Mouse (Mus musculus): ENCODE data around the gene Gm17662. TPM values are rescaled to one million over a fixed set of nuclear protein-coding genes. Genes with fewer than 3 reads are reported as not detected.

Gene Gm17662
- total and polyA plus RNA-seq, 2 experiments from 2014 or later: not detected

DNA sequence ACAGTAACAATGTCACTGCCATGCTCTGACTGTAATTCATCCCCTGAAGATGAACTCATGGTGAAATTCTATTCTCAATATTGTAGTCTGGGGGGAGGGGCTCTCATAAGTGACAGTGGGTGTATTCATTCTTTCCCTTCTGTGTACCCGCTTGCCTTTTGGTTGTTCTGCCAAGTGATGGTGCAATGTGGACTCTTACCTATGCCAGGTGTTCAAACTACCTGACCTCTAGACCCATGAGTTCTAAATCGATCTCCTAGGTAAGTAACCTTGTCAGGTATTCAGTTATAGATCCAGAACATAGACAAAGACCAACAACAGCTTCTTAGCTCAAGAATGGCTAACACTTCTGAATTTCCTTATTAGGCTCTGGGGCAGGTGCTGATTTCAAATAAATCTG is 18.8 kb upstream of the Gm17662 start:
- no peak for ATAC-seq (ENCODE audit: insufficient read depth, low read depth)
- no peaks in the 10 kb centered on the region for H3K4me1 ChIP-seq (ENCODE audit: control insufficient read depth, insufficient read depth)
- no peak for DNase-seq (ENCODE audit: low spot score)
- no peak for TF ChIP-seq CTCF (IDR thresholded peaks at IDR 0.05; ENCODE audit: low read depth)
- no peak for TF ChIP-seq EP300 (IDR thresholded peaks at IDR 0.05; ENCODE audit: low read depth)
- H3K4me3 ChIP-seq (ENCODE audit: low read depth, low read length): no peak overlapping the region
- H3K9ac ChIP-seq (replicated peaks; ENCODE audit: low read depth, low read length): no peak overlapping the region
- WGBS: 70% methylated on average over 2 of the region's 2 CpGs
- H3K27me3 ChIP-seq (ENCODE audit: control insufficient read depth, insufficient read depth, low read length): no peaks in the 10 kb centered on the region
- no peaks in the 10 kb centered on the region for H3K36me3 ChIP-seq (replicated peaks; ENCODE audit: control insufficient read depth, insufficient read depth, low read length)
- H3K27ac ChIP-seq (ENCODE audit: low read depth): no peak overlapping the region
- no peaks in the 10 kb centered on the region for H3K9me3 ChIP-seq (replicated peaks; ENCODE audit: control insufficient read depth, low read length)
- no peak overlapping the region for H3K4me2 ChIP-seq (ENCODE audit: low read depth, low read length)

DNA sequence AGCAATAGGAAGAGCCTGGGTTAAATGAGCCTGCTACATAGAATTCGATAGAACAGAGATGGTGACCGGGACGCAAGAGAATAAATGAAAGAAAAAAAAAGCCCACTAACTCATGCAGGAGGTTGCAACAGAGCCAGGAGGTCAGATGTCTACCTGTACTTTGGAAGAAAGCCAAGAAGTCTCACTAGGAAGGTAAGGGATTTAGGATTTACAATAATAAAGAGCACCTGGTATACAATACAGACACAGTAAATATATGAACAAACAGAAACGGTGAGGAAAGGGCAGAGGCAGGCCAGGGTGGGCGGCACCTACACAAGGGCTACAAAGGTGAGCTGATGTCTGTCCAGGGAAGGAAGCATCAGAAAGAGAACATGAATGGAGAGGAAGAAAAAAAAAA is 14.9 kb upstream of the Gm17662 start:
- 81% methylated on average over 5 of the region's 5 CpGs for WGBS
- TF ChIP-seq CTCF (IDR thresholded peaks at IDR 0.05; ENCODE audit: low read depth) (no peak), EP300 (IDR thresholded peaks at IDR 0.05; ENCODE audit: low read depth) (no peak)
- no peak for ATAC-seq (ENCODE audit: insufficient read depth, low read depth)

DNA sequence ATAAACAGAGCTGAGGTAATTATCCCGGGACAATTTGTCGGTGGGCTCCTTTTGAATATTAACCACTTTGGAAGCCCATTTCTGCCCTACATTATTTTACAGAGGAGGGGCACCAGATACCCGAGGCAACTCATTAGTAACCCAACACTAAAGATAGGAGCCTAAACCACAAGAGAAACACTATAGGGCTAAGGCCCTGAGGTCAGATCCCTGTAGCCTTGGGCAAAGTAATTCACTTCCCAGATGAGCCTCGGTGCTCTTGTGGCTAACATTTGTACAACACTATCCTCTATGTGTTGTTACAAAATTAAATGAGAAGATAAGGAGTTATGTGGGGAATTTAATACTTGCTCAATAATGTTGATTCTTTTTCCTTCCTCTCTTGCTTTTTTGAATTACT is 13.6 kb upstream of the Gm17662 start:
- Histone ChIP-seq H3K9ac (replicated peaks; ENCODE audit: low read depth, low read length) (no peak overlapping the region), H3K27ac (ENCODE audit: low read depth) (no peak overlapping the region), H3K9me3 (replicated peaks; ENCODE audit: control insufficient read depth, low read length) (no peaks in the 10 kb centered on the region), H3K36me3 (replicated peaks; ENCODE audit: control insufficient read depth, insufficient read depth, low read length) (no peaks in the 10 kb centered on the region), H3K4me1 (ENCODE audit: control insufficient read depth, insufficient read depth) (no peaks in the 10 kb centered on the region), H3K4me2 (ENCODE audit: low read depth, low read length) (no peak overlapping the region), H3K27me3 (ENCODE audit: control insufficient read depth, insufficient read depth, low read length) (no peaks in the 10 kb centered on the region), H3K4me3 (ENCODE audit: low read depth, low read length) (no peak overlapping the region)
- ATAC-seq (ENCODE audit: insufficient read depth, low read depth) (no peak), DNase-seq (ENCODE audit: low spot score) (no peak)
- TF ChIP-seq CTCF (IDR thresholded peaks at IDR 0.05; ENCODE audit: low read depth): no peak
- no peak for TF ChIP-seq EP300 (IDR thresholded peaks at IDR 0.05; ENCODE audit: low read depth)
- 69% methylated on average over 4 of the region's 4 CpGs for WGBS

More for the DNA sequence above, 14.9 kb upstream of the Gm17662 start:
- no peak for DNase-seq (ENCODE audit: low spot score)
- Histone ChIP-seq H3K9ac (replicated peaks; ENCODE audit: low read depth, low read length) (no peak overlapping the region), H3K27me3 (ENCODE audit: control insufficient read depth, insufficient read depth, low read length) (no peaks in the 10 kb centered on the region), H3K4me1 (ENCODE audit: control insufficient read depth, insufficient read depth) (no peaks in the 10 kb centered on the region), H3K27ac (ENCODE audit: low read depth) (no peak overlapping the region), H3K4me3 (ENCODE audit: low read depth, low read length) (no peak overlapping the region), H3K9me3 (replicated peaks; ENCODE audit: control insufficient read depth, low read length) (no peaks in the 10 kb centered on the region), H3K4me2 (ENCODE audit: low read depth, low read length) (no peak overlapping the region), H3K36me3 (replicated peaks; ENCODE audit: control insufficient read depth, insufficient read depth, low read length) (no peaks in the 10 kb centered on the region)

DNA sequence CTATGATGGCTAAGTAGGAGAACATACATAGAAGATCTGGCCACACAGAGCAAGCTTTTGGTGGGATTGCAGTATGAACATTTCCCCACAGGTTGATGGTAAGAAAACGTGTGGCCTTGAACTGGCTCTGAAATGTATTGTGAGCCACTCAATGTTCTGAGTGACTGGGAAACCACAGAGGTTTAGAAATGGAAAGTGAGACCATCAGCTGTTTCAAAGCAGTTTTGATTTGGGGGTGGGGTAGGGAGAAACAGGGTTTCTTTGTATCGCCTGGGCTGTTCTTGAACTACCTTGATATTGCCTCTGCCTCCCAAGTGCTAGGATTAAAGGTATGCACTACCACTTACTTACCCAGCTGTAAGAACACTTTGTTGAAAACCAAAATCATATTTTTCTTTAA is 1.9 kb upstream of the Gm17662 start:
- WGBS: 82% methylated on average over 2 of the region's 2 CpGs
- no peak for ATAC-seq (ENCODE audit: insufficient read depth, low read depth)
- H3K27ac ChIP-seq (ENCODE audit: low read depth): no peak overlapping the region
- no peak overlapping the region for H3K4me3 ChIP-seq (ENCODE audit: low read depth, low read length)
- H3K4me1 ChIP-seq (ENCODE audit: control insufficient read depth, insufficient read depth): no peaks in the 10 kb centered on the region
- H3K4me2 ChIP-seq (ENCODE audit: low read depth, low read length): no peak overlapping the region
- no peaks in the 10 kb centered on the region for H3K9me3 ChIP-seq (replicated peaks; ENCODE audit: control insufficient read depth, low read length)
- no peaks in the 10 kb centered on the region for H3K27me3 ChIP-seq (ENCODE audit: control insufficient read depth, insufficient read depth, low read length)
- TF ChIP-seq CTCF (IDR thresholded peaks at IDR 0.05; ENCODE audit: low read depth): no peak
- no peak for TF ChIP-seq EP300 (IDR thresholded peaks at IDR 0.05; ENCODE audit: low read depth)
- DNase-seq (ENCODE audit: low spot score): no peak
- H3K9ac ChIP-seq (replicated peaks; ENCODE audit: low read depth, low read length): no peak overlapping the region
- H3K36me3 ChIP-seq (replicated peaks; ENCODE audit: control insufficient read depth, insufficient read depth, low read length): no peaks in the 10 kb centered on the region

DNA sequence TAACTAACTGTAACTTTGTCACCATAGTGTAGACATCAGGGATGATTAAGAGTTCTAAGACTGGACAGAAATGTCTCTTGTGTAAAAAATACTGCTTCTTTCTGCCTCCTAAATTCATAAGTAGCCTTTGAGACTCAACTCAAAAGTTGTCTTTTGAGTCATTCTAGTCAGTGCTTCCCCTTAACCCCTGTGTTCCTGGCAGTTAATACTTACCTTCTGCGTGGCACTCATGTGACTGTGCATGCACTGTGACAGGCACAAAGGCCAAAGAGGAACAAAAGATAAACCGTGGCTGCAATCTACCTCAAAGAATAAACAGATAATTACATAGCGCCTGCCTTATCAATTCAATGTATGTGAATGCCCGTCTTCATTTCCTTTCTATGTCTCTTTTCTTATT is 694 bp downstream of the Gm17662 start:
- ATAC-seq (ENCODE audit: insufficient read depth, low read depth) (no peak), DNase-seq (ENCODE audit: low spot score) (no peak)
- Histone ChIP-seq H3K9me3 (replicated peaks; ENCODE audit: control insufficient read depth, low read length) (no peaks in the 10 kb centered on the region), H3K27me3 (ENCODE audit: control insufficient read depth, insufficient read depth, low read length) (no peaks in the 10 kb centered on the region), H3K36me3 (replicated peaks; ENCODE audit: control insufficient read depth, insufficient read depth, low read length) (no peaks in the 10 kb centered on the region), H3K9ac (replicated peaks; ENCODE audit: low read depth, low read length) (no peak overlapping the region), H3K4me2 (ENCODE audit: low read depth, low read length) (no peak overlapping the region), H3K27ac (ENCODE audit: low read depth) (no peak overlapping the region), H3K4me3 (ENCODE audit: low read depth, low read length) (no peak overlapping the region), H3K4me1 (ENCODE audit: control insufficient read depth, insufficient read depth) (no peaks in the 10 kb centered on the region)
- no peak for TF ChIP-seq CTCF (IDR thresholded peaks at IDR 0.05; ENCODE audit: low read depth)
- TF ChIP-seq EP300 (IDR thresholded peaks at IDR 0.05; ENCODE audit: low read depth): no peak
- WGBS: 58% methylated on average over 4 of the region's 4 CpGs

DNA sequence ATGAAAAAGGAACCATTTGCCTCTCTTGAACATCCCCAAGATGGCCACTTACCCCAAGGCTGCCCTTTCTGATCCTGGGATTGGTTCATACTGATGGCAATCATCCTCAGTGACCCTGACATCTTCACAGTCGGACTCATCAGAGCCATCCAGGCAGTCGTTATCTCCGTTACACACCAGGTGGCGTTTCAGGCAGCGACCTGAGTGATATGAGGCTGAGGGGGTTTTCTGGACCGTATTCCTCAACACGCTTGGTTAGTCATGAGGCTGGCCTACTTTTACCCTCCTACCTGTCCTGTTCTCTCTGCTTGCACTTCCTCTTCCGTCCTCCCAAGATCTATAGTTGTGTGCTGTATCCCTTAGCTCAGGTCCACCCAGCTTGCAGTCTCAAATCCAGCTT is 4.1 kb downstream of the Gm17662 start:
- Histone ChIP-seq H3K4me3 (ENCODE audit: low read depth, low read length) (no peak overlapping the region), H3K27ac (ENCODE audit: low read depth) (no peak overlapping the region), H3K9me3 (replicated peaks; ENCODE audit: control insufficient read depth, low read length) (no peaks in the 10 kb centered on the region), H3K9ac (replicated peaks; ENCODE audit: low read depth, low read length) (no peak overlapping the region), H3K4me1 (ENCODE audit: control insufficient read depth, insufficient read depth) (no peaks in the 10 kb centered on the region), H3K36me3 (replicated peaks; ENCODE audit: control insufficient read depth, insufficient read depth, low read length) (no peaks in the 10 kb centered on the region), H3K27me3 (ENCODE audit: control insufficient read depth, insufficient read depth, low read length) (no peaks in the 10 kb centered on the region), H3K4me2 (ENCODE audit: low read depth, low read length) (no peak overlapping the region)
- TF ChIP-seq EP300 (IDR thresholded peaks at IDR 0.05; ENCODE audit: low read depth): no peak
- TF ChIP-seq CTCF (IDR thresholded peaks at IDR 0.05; ENCODE audit: low read depth): no peak
- 75% methylated on average over 8 of the region's 8 CpGs for WGBS
- DNase-seq (ENCODE audit: low spot score) (no peak), ATAC-seq (ENCODE audit: insufficient read depth, low read depth) (no peak)
